Mouse (Mus musculus): ENCODE measurements at regions not wholly inside any gene's neighbourhood (a gene's known extent, or its start where the extent isn't known, plus 50 kb on each side); places are given as distances from the start of the nearest gene placed in this dataset.

GRCm38 (mm10) chr8:92545347-92546059, 128.6 kb upstream of the Irx6 start:
- WGBS, result 55% methylated on average over 17 of the region's 17 CpGs
- ATAC-seq, result no peak
- no peaks in the 10 kb centered on the region for H3K27me3 ChIP-seq (replicated peaks)
- no peak overlapping the region for H3K9ac ChIP-seq
- no peaks in the 10 kb centered on the region for H3K9me3 ChIP-seq
- no peaks in the 10 kb centered on the region for H3K36me3 ChIP-seq
- H3K4me3 ChIP-seq (replicated peaks), result no peak overlapping the region
- no peaks in the 10 kb centered on the region for H3K4me1 ChIP-seq (replicated peaks)
- H3K27ac ChIP-seq, result no peak overlapping the region
- H3K4me2 ChIP-seq (replicated peaks), result no peak overlapping the region

- Histone ChIP-seq H3K9me3 (no peaks in the 10 kb centered on the region), H3K4me2 (replicated peaks) (no peak overlapping the region), H3K4me3 (replicated peaks) (no peak overlapping the region), H3K27me3 (replicated peaks) (no peaks in the 10 kb centered on the region), H3K4me1 (replicated peaks) (no peaks in the 10 kb centered on the region), H3K9ac (no peak overlapping the region), H3K36me3 (no peaks in the 10 kb centered on the region), H3K27ac (no peak overlapping the region)
- no peak for ATAC-seq
- WGBS, result 84% methylated on average over 12 of the region's 12 CpGs
Measured at GRCm38 (mm10) chr8:92555140-92555539, 118.9 kb upstream of the Irx6 start.

GRCm38 (mm10) chr8:92555631-92556030, 118.5 kb upstream of the Irx6 start:
- no peaks in the 10 kb centered on the region for H3K4me1 ChIP-seq (replicated peaks)
- H3K4me3 ChIP-seq (replicated peaks), result no peak overlapping the region
- WGBS, result 71% methylated on average over 7 of the region's 7 CpGs

GRCm38 (mm10) chr8:92562471-92562870, 111.6 kb upstream of the Irx6 start:
- H3K4me2 ChIP-seq (replicated peaks), result no peak overlapping the region
- no peak overlapping the region for H3K27ac ChIP-seq
- H3K9me3 ChIP-seq, result no peaks in the 10 kb centered on the region
- no peak for ATAC-seq
- no peaks in the 10 kb centered on the region; the same call in 1 of the 2 replicates for H3K27me3 ChIP-seq (replicated peaks)
- no peak overlapping the region for H3K9ac ChIP-seq
- no peaks in the 10 kb centered on the region for H3K4me1 ChIP-seq (replicated peaks)
- WGBS, result 66% methylated on average over 5 of the region's 5 CpGs
- no peak overlapping the region for H3K4me3 ChIP-seq (replicated peaks)
- H3K36me3 ChIP-seq, result no peaks in the 10 kb centered on the region

More at GRCm38 (mm10) chr8:92555631-92556030, 118.5 kb upstream of the Irx6 start:
- Histone ChIP-seq H3K27me3 (replicated peaks) (no peaks in the 10 kb centered on the region), H3K9ac (no peak overlapping the region), H3K27ac (no peak overlapping the region), H3K4me2 (replicated peaks) (no peak overlapping the region), H3K9me3 (no peaks in the 10 kb centered on the region), H3K36me3 (no peaks in the 10 kb centered on the region)
- ATAC-seq, result no peak

DNA sequence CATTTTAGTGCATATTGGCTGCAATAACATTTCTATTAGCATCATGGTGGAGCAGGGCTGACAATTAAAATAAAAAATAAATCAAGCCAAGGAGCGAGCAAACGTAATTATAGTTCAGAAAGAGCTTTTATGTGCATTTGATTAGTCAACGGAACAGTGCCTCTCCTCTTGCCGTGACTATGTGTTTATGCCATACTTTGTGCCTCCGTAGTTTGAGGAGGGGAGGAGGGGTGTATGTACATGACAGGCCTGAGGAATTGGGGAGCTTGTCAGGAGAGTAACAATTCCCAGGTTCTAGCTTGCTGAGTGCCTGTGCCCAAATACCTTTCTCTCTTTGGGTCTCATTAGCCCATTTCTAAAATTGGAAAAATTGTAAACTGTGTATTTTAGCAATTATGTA, 111.1 kb upstream of the Irx6 start:
- Histone ChIP-seq H3K9me3 (no peaks in the 10 kb centered on the region), H3K9ac (no peak overlapping the region), H3K27me3 (replicated peaks) (no peaks in the 10 kb centered on the region; the same call in 1 of the 2 replicates), H3K4me3 (replicated peaks) (no peak overlapping the region), H3K4me2 (replicated peaks) (no peak overlapping the region), H3K4me1 (replicated peaks) (no peaks in the 10 kb centered on the region), H3K36me3 (no peaks in the 10 kb centered on the region), H3K27ac (no peak overlapping the region)
- 58% methylated on average over 5 of the region's 5 CpGs for WGBS
- no peak for ATAC-seq

GRCm38 (mm10) chr8:92569650-92570049, 104.4 kb upstream of the Irx6 start:
- no peak overlapping the region for H3K4me3 ChIP-seq (replicated peaks)
- no peak overlapping the region for H3K4me2 ChIP-seq (replicated peaks)
- ATAC-seq, result no peak
- H3K4me1 ChIP-seq (replicated peaks), result no peaks in the 10 kb centered on the region
- no peaks in the 10 kb centered on the region for H3K36me3 ChIP-seq
- no peak overlapping the region for H3K9ac ChIP-seq
- H3K27me3 ChIP-seq (replicated peaks), result peaks cover 4% of the 10 kb centered on the region; the same call in 1 of the 2 replicates
- H3K9me3 ChIP-seq, result no peaks in the 10 kb centered on the region
- no peak overlapping the region for H3K27ac ChIP-seq
- 39% methylated on average over 10 of the region's 10 CpGs for WGBS

DNA sequence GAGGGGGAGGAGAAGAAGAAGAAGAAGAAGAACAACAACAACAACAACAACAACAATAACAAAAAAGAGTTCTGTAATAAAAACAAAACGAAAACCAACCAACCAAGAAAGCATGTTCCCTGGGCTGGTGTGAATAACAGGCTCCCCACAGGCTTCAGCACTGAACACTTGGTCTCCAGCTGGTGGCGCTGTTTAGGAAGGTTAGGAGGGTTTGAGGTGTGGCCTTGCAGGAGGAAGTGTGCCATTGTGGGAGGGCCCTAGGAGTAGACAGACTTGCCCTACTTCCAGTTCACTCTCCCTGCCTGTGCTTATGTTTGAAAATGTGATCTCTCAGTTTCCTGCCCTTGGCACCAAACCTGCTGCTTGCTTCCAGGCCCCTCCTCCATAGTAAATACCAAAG, 94.6 kb upstream of the Irx6 start:
- no peak overlapping the region for H3K9ac ChIP-seq
- no peaks in the 10 kb centered on the region for H3K4me1 ChIP-seq (replicated peaks)
- WGBS, result 55% methylated on average over 2 of the region's 2 CpGs
- no peaks in the 10 kb centered on the region for H3K36me3 ChIP-seq
- no peak overlapping the region for H3K4me3 ChIP-seq (replicated peaks)
- ATAC-seq, result no peak
- H3K27ac ChIP-seq, result no peak overlapping the region
- no peaks in the 10 kb centered on the region for H3K9me3 ChIP-seq
- H3K4me2 ChIP-seq (replicated peaks), result no peak overlapping the region
- no peaks in the 10 kb centered on the region for H3K27me3 ChIP-seq (replicated peaks)

GRCm38 (mm10) chr8:92581051-92581450, 93.0 kb upstream of the Irx6 start:
- WGBS, result 84% methylated on average over 2 of the region's 2 CpGs
- H3K4me1 ChIP-seq (replicated peaks), result no peaks in the 10 kb centered on the region
- H3K36me3 ChIP-seq, result no peaks in the 10 kb centered on the region
- H3K4me2 ChIP-seq (replicated peaks), result no peak overlapping the region
- no peak for ATAC-seq
- no peaks in the 10 kb centered on the region for H3K27me3 ChIP-seq (replicated peaks)
- no peak overlapping the region for H3K4me3 ChIP-seq (replicated peaks)
- H3K9ac ChIP-seq, result no peak overlapping the region
- H3K27ac ChIP-seq, result no peak overlapping the region
- H3K9me3 ChIP-seq, result no peaks in the 10 kb centered on the region

DNA sequence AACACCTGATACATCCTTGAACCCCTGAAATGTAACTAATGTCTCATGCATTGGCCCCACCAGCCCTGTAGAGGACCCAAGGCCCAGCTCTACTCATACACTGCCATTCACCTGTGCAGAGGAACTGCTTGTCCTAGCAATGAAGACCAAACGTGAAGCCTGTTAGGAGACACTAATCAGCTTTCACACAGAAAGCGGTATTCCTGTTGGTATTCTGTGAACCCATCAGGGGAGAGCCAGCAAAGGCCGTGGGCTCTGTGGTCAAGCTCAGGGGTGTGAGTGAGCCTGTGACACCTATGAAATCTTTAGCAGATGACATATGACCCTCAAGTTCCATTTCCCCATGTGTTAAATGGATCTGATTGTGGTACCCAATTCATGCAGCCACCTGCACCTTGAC, 73.3 kb upstream of the Irx6 start:
- 87% methylated on average over 3 of the region's 3 CpGs for WGBS
- no peaks in the 10 kb centered on the region for H3K9me3 ChIP-seq
- no peak overlapping the region for H3K4me3 ChIP-seq (replicated peaks)
- no peak for ATAC-seq
- H3K4me1 ChIP-seq (replicated peaks), result no peaks in the 10 kb centered on the region
- no peak overlapping the region for H3K27ac ChIP-seq
- no peaks in the 10 kb centered on the region for H3K36me3 ChIP-seq
- H3K9ac ChIP-seq, result no peak overlapping the region
- H3K4me2 ChIP-seq (replicated peaks), result no peak overlapping the region
- no peaks in the 10 kb centered on the region for H3K27me3 ChIP-seq (replicated peaks)

- ATAC-seq, result no peak
- H3K9me3 ChIP-seq, result no peaks in the 10 kb centered on the region
- H3K4me2 ChIP-seq (replicated peaks), result no peak overlapping the region
- H3K27me3 ChIP-seq (replicated peaks), result no peaks in the 10 kb centered on the region
- H3K9ac ChIP-seq, result no peak overlapping the region
- H3K27ac ChIP-seq, result no peak overlapping the region
- no peaks in the 10 kb centered on the region for H3K4me1 ChIP-seq (replicated peaks)
- 35% methylated on average over 7 of the region's 7 CpGs for WGBS
- H3K36me3 ChIP-seq, result no peaks in the 10 kb centered on the region
- no peak overlapping the region for H3K4me3 ChIP-seq (replicated peaks)
Measured at GRCm38 (mm10) chr8:92602973-92603372, 71.1 kb upstream of the Irx6 start.

DNA sequence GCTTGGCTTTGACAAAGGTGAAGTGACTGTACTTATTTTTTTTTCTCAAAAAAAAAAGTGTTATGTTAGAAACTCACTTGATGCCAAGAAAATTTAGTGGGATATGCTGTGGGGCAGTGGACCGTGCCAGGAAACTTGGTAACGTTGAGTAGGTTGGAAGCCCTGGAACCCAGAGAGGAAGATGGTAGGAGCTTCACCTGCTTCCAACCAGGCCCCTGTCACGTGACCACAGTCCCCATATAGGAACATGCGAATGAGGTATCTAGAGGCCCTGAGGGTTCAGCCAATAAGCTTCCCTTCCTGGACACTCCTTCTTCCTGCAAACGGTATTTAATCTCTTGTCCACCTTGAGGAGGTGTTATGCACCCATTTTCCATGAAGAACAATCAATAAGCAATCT, 68.5 kb upstream of the Irx6 start:
- Histone ChIP-seq H3K4me1 (replicated peaks) (no peaks in the 10 kb centered on the region), H3K9ac (no peak overlapping the region)
- 88% methylated on average over 5 of the region's 5 CpGs for WGBS

GRCm38 (mm10) chr8:92607604-92608003, 66.5 kb upstream of the Irx6 start:
- no peak overlapping the region for H3K4me2 ChIP-seq (replicated peaks)
- H3K27ac ChIP-seq, result no peak overlapping the region
- no peaks in the 10 kb centered on the region for H3K4me1 ChIP-seq (replicated peaks)
- no peak for ATAC-seq
- no peaks in the 10 kb centered on the region for H3K27me3 ChIP-seq (replicated peaks)
- no peak overlapping the region for H3K4me3 ChIP-seq (replicated peaks)
- no peaks in the 10 kb centered on the region for H3K36me3 ChIP-seq
- no peaks in the 10 kb centered on the region for H3K9me3 ChIP-seq
- H3K9ac ChIP-seq, result no peak overlapping the region
- WGBS, result 85% methylated on average over 6 of the region's 6 CpGs

More for the DNA sequence above, 68.5 kb upstream of the Irx6 start:
- H3K4me2 ChIP-seq (replicated peaks), result no peak overlapping the region
- no peaks in the 10 kb centered on the region for H3K9me3 ChIP-seq
- H3K27ac ChIP-seq, result no peak overlapping the region
- no peak for ATAC-seq
- H3K4me3 ChIP-seq (replicated peaks), result no peak overlapping the region
- no peaks in the 10 kb centered on the region for H3K27me3 ChIP-seq (replicated peaks)
- no peaks in the 10 kb centered on the region for H3K36me3 ChIP-seq

DNA sequence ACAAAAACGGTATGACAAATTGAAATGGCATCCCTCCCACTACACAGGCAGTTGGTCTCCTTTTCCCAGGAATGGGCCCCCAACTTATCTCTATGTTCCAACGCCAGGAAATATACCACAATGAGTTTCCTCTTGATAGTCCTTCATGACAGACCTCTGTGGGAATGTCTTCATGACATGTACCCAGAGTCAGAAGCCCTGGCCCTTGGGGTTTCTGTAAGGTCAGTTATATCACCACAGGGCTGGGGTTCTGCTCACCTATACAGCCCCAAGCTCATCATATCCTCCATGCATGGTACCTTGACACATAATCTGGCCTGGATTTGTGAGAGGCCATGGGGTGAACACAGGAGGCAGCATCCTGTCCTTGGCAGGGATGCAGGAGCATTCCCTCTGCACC, 64.2 kb upstream of the Irx6 start:
- Histone ChIP-seq H3K4me1 (replicated peaks) (no peaks in the 10 kb centered on the region), H3K4me2 (replicated peaks) (no peak overlapping the region), H3K27ac (no peak overlapping the region), H3K9ac (no peak overlapping the region), H3K27me3 (replicated peaks) (no peaks in the 10 kb centered on the region), H3K9me3 (no peaks in the 10 kb centered on the region), H3K4me3 (replicated peaks) (no peak overlapping the region), H3K36me3 (no peaks in the 10 kb centered on the region)
- no peak for ATAC-seq
- WGBS, result 77% methylated on average over 2 of the region's 2 CpGs

All from intestine, embryonic 15.5 days (tissue).